7 mouse cellular contexts compared by ENCODE assay signal in genomic region chr13:12650877-12651176, GRCm38 (mm10).
DNase-seq lines count a peak whose midpoint lies in the region; ATAC-seq lines count a peak whose summit lies in the region.
"Not testable (repeated sequence)": the region's sequence is repeated elsewhere in the genome, so short reads cannot be mapped to it uniquely, and the experiment has no call there.

No protein-coding gene starts in this region.

- not testable (repeated sequence) for H3K9ac ChIP-seq in embryonic facial prominence, embryonic 15.5 days; limb, embryonic 11.5 days (ENCODE audit: low read length)

- H3K4me3 ChIP-seq in embryonic facial prominence, embryonic 15.5 days (replicated peaks): peak overlapping the region; percentile 48
- H3K4me3 ChIP-seq in heart, embryonic 10.5 days: peak overlapping the region; percentile 46
- peak overlapping the region; percentile 34 for H3K4me3 ChIP-seq in limb, embryonic 11.5 days (ENCODE audit: low read depth, low read length)
- H3K4me3 ChIP-seq in midbrain, embryonic 10.5 days: peak overlapping the region; percentile 48

- under 1% methylated on average over 13 of the region's 13 CpGs for WGBS in embryonic facial prominence, embryonic 15.5 days
- WGBS in heart, embryonic 10.5 days: under 1% methylated on average over 13 of the region's 13 CpGs
- WGBS in limb, embryonic 11.5 days: 2% methylated on average over 10 of the region's 13 CpGs
- under 1% methylated on average over 13 of the region's 13 CpGs for WGBS in midbrain, embryonic 10.5 days

- not testable (repeated sequence) for H3K9me3 ChIP-seq in embryonic facial prominence, embryonic 15.5 days (replicated peaks); heart, embryonic 10.5 days; limb, embryonic 11.5 days (ENCODE audit: control insufficient read depth, low read length); midbrain, embryonic 10.5 days (replicated peaks)

- not testable (repeated sequence) for H3K27me3 ChIP-seq in embryonic facial prominence, embryonic 15.5 days; heart, embryonic 10.5 days (ENCODE audit: insufficient read depth, poor library complexity, severe bottlenecking); limb, embryonic 11.5 days (ENCODE audit: control insufficient read depth, insufficient read depth, low read length); midbrain, embryonic 10.5 days (ENCODE audit: low read depth, poor library complexity, severe bottlenecking)

- H3K27ac ChIP-seq in embryonic facial prominence, embryonic 15.5 days (replicated peaks); heart, embryonic 10.5 days; limb, embryonic 11.5 days (replicated peaks; ENCODE audit: low read depth, low read length): not testable (repeated sequence)
- H3K27ac ChIP-seq in midbrain, embryonic 10.5 days (replicated peaks): peak overlapping the region; percentile 61; the same call in 1 of the 2 replicates

- ATAC-seq in embryonic facial prominence, embryonic 15.5 days (ENCODE audit: insufficient number of reproducible peaks, low FRiP score, low TSS enrichment, low read depth): peak; percentile 78
- ATAC-seq in limb, embryonic 11.5 days (ENCODE audit: insufficient number of reproducible peaks, low FRiP score, low TSS enrichment, low read depth): not testable (repeated sequence)

- peak overlapping the region; percentile 53 for H3K4me2 ChIP-seq in embryonic facial prominence, embryonic 15.5 days (replicated peaks)
- peak overlapping the region; percentile 39; the same call in 1 of the 2 replicates for H3K4me2 ChIP-seq in limb, embryonic 11.5 days (ENCODE audit: low read depth, severe bottlenecking)

- not testable (repeated sequence) for H3K36me3 ChIP-seq in embryonic facial prominence, embryonic 15.5 days; heart, embryonic 10.5 days; limb, embryonic 11.5 days (ENCODE audit: control insufficient read depth, insufficient read depth, low read length); midbrain, embryonic 10.5 days

- H3K4me1 ChIP-seq in embryonic facial prominence, embryonic 15.5 days; heart, embryonic 10.5 days; limb, embryonic 11.5 days (ENCODE audit: control insufficient read depth, insufficient read depth, low read length); midbrain, embryonic 10.5 days: not testable (repeated sequence)

- DNase-seq in adrenal gland, postnatal 25 days: peak; percentile 55
- DNase-seq in heart, embryonic 10.5 days (ENCODE audit: low spot score): peak; percentile 75
- DNase-seq in kidney, adult 8-10 months: peak; percentile 82 to 90
- peak; percentile 68 for DNase-seq in limb, embryonic 11.5 days (ENCODE audit: low spot score)
- DNase-seq in midbrain, embryonic 10.5 days (ENCODE audit: low spot score): peak; percentile 56
- peak; percentile 47 to 55 for DNase-seq in right cerebral cortex, postnatal 36 days (ENCODE audit: low spot score in 2 of 2)
